Mouse (Mus musculus): ENCODE data around the gene Rela. TPM values are rescaled to one million over a fixed set of nuclear protein-coding genes. Genes with fewer than 3 reads are reported as not detected.

Gene Rela
- polyA plus RNA-seq, 1 experiment: 53.6 TPM

- TF ChIP-seq CTCF (IDR thresholded peaks at IDR 0.05; ENCODE audit: borderline replicate concordance, insufficient read depth, low read length) (no peak), POLR2A (IDR thresholded peaks at IDR 0.05; ENCODE audit: low read depth, low read length) (no peak)
- H3K4me3 ChIP-seq (ENCODE audit: insufficient read depth, low read length): peak overlapping the region; percentile 52
- H3K4me1 ChIP-seq (ENCODE audit: control insufficient read depth, insufficient read depth, low read length): no peaks in the 10 kb centered on the region
- H3K27ac ChIP-seq (ENCODE audit: insufficient read depth, low read length): no peak overlapping the region
Observed at GRCm38 (mm10) chr19:5608707-5609106, 28.6 kb upstream of the Rela start.

GRCm38 (mm10) chr19:5609171-5609546, 28.1 kb upstream of the Rela start:
- peak overlapping the region; percentile 20; the same call in 1 of the 2 replicates for H3K27ac ChIP-seq (ENCODE audit: insufficient read depth, low read length)
- H3K4me1 ChIP-seq (ENCODE audit: control insufficient read depth, insufficient read depth, low read length): no peaks in the 10 kb centered on the region
- TF ChIP-seq POLR2A (IDR thresholded peaks at IDR 0.05; ENCODE audit: low read depth, low read length) (no peak), CTCF (IDR thresholded peaks at IDR 0.05; ENCODE audit: borderline replicate concordance, insufficient read depth, low read length) (no peak)
- peak overlapping the region; percentile 52 for H3K4me3 ChIP-seq (ENCODE audit: insufficient read depth, low read length)

- peak within 1 kb of the TSS; percentile 52 for H3K4me3 ChIP-seq (ENCODE audit: insufficient read depth, low read length)
- no peak for TF ChIP-seq CTCF (IDR thresholded peaks at IDR 0.05; ENCODE audit: borderline replicate concordance, insufficient read depth, low read length)
- TF ChIP-seq POLR2A (IDR thresholded peaks at IDR 0.05; ENCODE audit: low read depth, low read length): peak; percentile 68
Observed at GRCm38 (mm10) chr19:5609547-5610404, 27.5 kb upstream of the Rela start, which contains the start of gene Kat5. TSS of gene Kat5 (minus strand) at chr19:5610237.

GRCm38 (mm10) chr19:5611973-5612372, 25.3 kb upstream of the Rela start:
- Histone ChIP-seq H3K4me1 (ENCODE audit: control insufficient read depth, insufficient read depth, low read length) (0 out of 2 replicates have a peak, but pooled peaks cover 2% of the 10 kb centered on the region), H3K4me3 (ENCODE audit: insufficient read depth, low read length) (no peak overlapping the region), H3K27ac (ENCODE audit: insufficient read depth, low read length) (no peak overlapping the region)
- TF ChIP-seq POLR2A (IDR thresholded peaks at IDR 0.05; ENCODE audit: low read depth, low read length) (no peak), CTCF (IDR thresholded peaks at IDR 0.05; ENCODE audit: borderline replicate concordance, insufficient read depth, low read length) (no peak)

More at GRCm38 (mm10) chr19:5609547-5610404, 27.5 kb upstream of the Rela start, which contains the start of gene Kat5:
- Histone ChIP-seq H3K27ac (ENCODE audit: insufficient read depth, low read length) (peak within 1 kb of the TSS; percentile 90), H3K4me1 (ENCODE audit: control insufficient read depth, insufficient read depth, low read length) (no peaks in the 10 kb centered on the region)

- H3K27ac ChIP-seq (ENCODE audit: insufficient read depth, low read length): no peak overlapping the region
- no peak overlapping the region for H3K4me3 ChIP-seq (ENCODE audit: insufficient read depth, low read length)
- TF ChIP-seq CTCF (IDR thresholded peaks at IDR 0.05; ENCODE audit: borderline replicate concordance, insufficient read depth, low read length): no peak
- TF ChIP-seq POLR2A (IDR thresholded peaks at IDR 0.05; ENCODE audit: low read depth, low read length): no peak
- H3K4me1 ChIP-seq (ENCODE audit: control insufficient read depth, insufficient read depth, low read length): 0 out of 2 replicates have a peak, but pooled peaks cover 2% of the 10 kb centered on the region
Observed at GRCm38 (mm10) chr19:5612762-5613411, 24.4 kb upstream of the Rela start.

- H3K27ac ChIP-seq (ENCODE audit: insufficient read depth, low read length): no peak overlapping the region
- H3K4me3 ChIP-seq (ENCODE audit: insufficient read depth, low read length): no peak overlapping the region
Observed at GRCm38 (mm10) chr19:5614953-5615352, 22.3 kb upstream of the Rela start.

GRCm38 (mm10) chr19:5620007-5620406, 17.3 kb upstream of the Rela start:
- no peak overlapping the region for H3K4me3 ChIP-seq (ENCODE audit: insufficient read depth, low read length)
- TF ChIP-seq POLR2A (IDR thresholded peaks at IDR 0.05; ENCODE audit: low read depth, low read length) (no peak), CTCF (IDR thresholded peaks at IDR 0.05; ENCODE audit: borderline replicate concordance, insufficient read depth, low read length) (no peak)
- 0 out of 2 replicates have a peak, but pooled peaks cover under 1% of the 10 kb centered on the region for H3K4me1 ChIP-seq (ENCODE audit: control insufficient read depth, insufficient read depth, low read length)
- H3K27ac ChIP-seq (ENCODE audit: insufficient read depth, low read length): no peak overlapping the region

More at GRCm38 (mm10) chr19:5614953-5615352, 22.3 kb upstream of the Rela start:
- no peak for TF ChIP-seq POLR2A (IDR thresholded peaks at IDR 0.05; ENCODE audit: low read depth, low read length)
- TF ChIP-seq CTCF (IDR thresholded peaks at IDR 0.05; ENCODE audit: borderline replicate concordance, insufficient read depth, low read length): no peak
- 0 out of 2 replicates have a peak, but pooled peaks cover 2% of the 10 kb centered on the region for H3K4me1 ChIP-seq (ENCODE audit: control insufficient read depth, insufficient read depth, low read length)

GRCm38 (mm10) chr19:5621884-5622283, 15.4 kb upstream of the Rela start:
- no peak overlapping the region for H3K27ac ChIP-seq (ENCODE audit: insufficient read depth, low read length)
- H3K4me3 ChIP-seq (ENCODE audit: insufficient read depth, low read length): no peak overlapping the region
- no peaks in the 10 kb centered on the region for H3K4me1 ChIP-seq (ENCODE audit: control insufficient read depth, insufficient read depth, low read length)
- no peak for TF ChIP-seq CTCF (IDR thresholded peaks at IDR 0.05; ENCODE audit: borderline replicate concordance, insufficient read depth, low read length)
- no peak for TF ChIP-seq POLR2A (IDR thresholded peaks at IDR 0.05; ENCODE audit: low read depth, low read length)

- TF ChIP-seq POLR2A (IDR thresholded peaks at IDR 0.05; ENCODE audit: low read depth, low read length) (no peak), CTCF (IDR thresholded peaks at IDR 0.05; ENCODE audit: borderline replicate concordance, insufficient read depth, low read length) (no peak)
- H3K4me3 ChIP-seq (ENCODE audit: insufficient read depth, low read length): no peak overlapping the region
- no peak overlapping the region for H3K27ac ChIP-seq (ENCODE audit: insufficient read depth, low read length)
- H3K4me1 ChIP-seq (ENCODE audit: control insufficient read depth, insufficient read depth, low read length): no peaks in the 10 kb centered on the region
Observed at GRCm38 (mm10) chr19:5625311-5625710, 12.0 kb upstream of the Rela start.

Measured in embryonic fibroblast, embryonic 13.5 days (primary cell).